Mouse (Mus musculus) brain, embryonic 14.5 days (tissue): ENCODE data around the gene Crhbp. TPM values are rescaled to one million over a fixed set of nuclear protein-coding genes. Genes with fewer than 3 reads are reported as not detected.

ENCODE experiments used
- DNase-seq: peaks from one replicate; pipeline ENCODE4 v3.0.0-alpha.2; 2011; ENCODE audit warnings: low read depth
- CTCF ChIP-seq: fragments of 200-500 bp; IDR thresholded peaks from 2 replicates; pipeline ENCODE4 v1.5.1; 2012; ENCODE audit warnings: inconsistent platforms, mild to moderate bottlenecking, moderate library complexity, borderline replicate concordance; ENCODE audit not compliant: insufficient read depth, insufficient read length; ENCODE audit errors: extremely low read depth
- POLR2A ChIP-seq: fragments of 200-500 bp; IDR thresholded peaks from 2 replicates; pipeline ENCODE4 v1.6.1; 2012; ENCODE audit warnings: mild to moderate bottlenecking, inconsistent platforms, borderline replicate concordance; ENCODE audit not compliant: poor library complexity, insufficient read depth, insufficient read length, severe bottlenecking; ENCODE audit errors: extremely low read depth
- polyA plus RNA-seq: library from polyadenylated mRNA; depleted of rRNA; stranded (reverse); fragments of >200 nt; gene quantifications from 2 replicates; pipeline ENCODE4 v1.2.3, GENCODE M21; 2012; rRNA removed

Gene Crhbp
- 1.8 and 3.2 TPM in 2 replicates for polyA plus RNA-seq

GRCm38 (mm10) chr13:95444824-95445223 is at the start of gene Crhbp:
Gene Crhbp (minus strand): TSS chr13:95444924.
- DNase-seq, result no peak
- TF ChIP-seq POLR2A, result no peak
- TF ChIP-seq CTCF, result no peak

GRCm38 (mm10) chr13:95493296-95493695 is 48.6 kb upstream of the Crhbp start:
- TF ChIP-seq POLR2A, result no peak
- DNase-seq, result no peak

GRCm38 (mm10) chr13:95491327-95491726 is 46.6 kb upstream of the Crhbp start:
- no peak for DNase-seq
- no peak for TF ChIP-seq POLR2A
- TF ChIP-seq CTCF, result no peak

GRCm38 (mm10) chr13:95484664-95485063 is 39.9 kb upstream of the Crhbp start:
- peak; percentile 69 for DNase-seq
- TF ChIP-seq CTCF (no peak), POLR2A (no peak)

GRCm38 (mm10) chr13:95481428-95481827 is 36.7 kb upstream of the Crhbp start:
- TF ChIP-seq CTCF, result peak; percentile 91
- no peak for TF ChIP-seq POLR2A

GRCm38 (mm10) chr13:95478671-95479413 is 34.1 kb upstream of the Crhbp start, which contains the start of gene S100z:
Gene S100z (minus strand): TSS chr13:95478721.
- no peak for TF ChIP-seq POLR2A
- no peak for TF ChIP-seq CTCF

More at GRCm38 (mm10) chr13:95481428-95481827, 36.7 kb upstream of the Crhbp start:
- DNase-seq, result peak; percentile 91

GRCm38 (mm10) chr13:95477173-95477572 is 32.4 kb upstream of the Crhbp start:
- no peak for DNase-seq
- TF ChIP-seq CTCF, result no peak
- no peak for TF ChIP-seq POLR2A

More at GRCm38 (mm10) chr13:95478671-95479413, 34.1 kb upstream of the Crhbp start, which contains the start of gene S100z:
- no peak for DNase-seq

- TF ChIP-seq CTCF, result no peak
- no peak for TF ChIP-seq POLR2A
These were observed 30.4 kb upstream of the Crhbp start for GRCm38 (mm10) chr13:95475124-95475523.

GRCm38 (mm10) chr13:95474294-95474693 is 29.6 kb upstream of the Crhbp start:
- TF ChIP-seq CTCF (no peak), POLR2A (no peak)
- DNase-seq, result no peak

More at GRCm38 (mm10) chr13:95475124-95475523, 30.4 kb upstream of the Crhbp start:
- DNase-seq, result no peak

- DNase-seq, result peak; percentile 25
These were observed 26.2 kb upstream of the Crhbp start for GRCm38 (mm10) chr13:95470970-95471369.

GRCm38 (mm10) chr13:95451529-95451928 is 6.8 kb upstream of the Crhbp start:
- TF ChIP-seq CTCF (no peak), POLR2A (no peak)
- no peak for DNase-seq

More at GRCm38 (mm10) chr13:95470970-95471369, 26.2 kb upstream of the Crhbp start:
- TF ChIP-seq CTCF (peak; percentile 47; the same call in 1 of the 2 replicates), POLR2A (no peak)
